In genomic region chr2:9709466-9709865, GRCm38 (mm10) we compare ENCODE assay signal across 26 mouse cellular contexts.
DNase-seq lines count a peak whose midpoint lies in the region; ATAC-seq and TF ChIP-seq lines count a peak whose summit lies in the region.
"Had no signal": no experiment of that assay in that cellular context is flagged by ENCODE, and none has a peak within 500 bp of the region (broad histone marks: within the 10 kb centered on the region; RNA-seq: fewer than 3 reads in every experiment).

No protein-coding gene starts in this region.

- no peaks in the 10 kb centered on the region for H3K36me3 ChIP-seq in liver, postnatal 0 days (replicated peaks; ENCODE audit: insufficient read depth, low read length)
- H3K36me3 ChIP-seq in lung, postnatal 0 days (ENCODE audit: insufficient read depth, low read length), result no peaks in the 10 kb centered on the region
- H3K36me3 ChIP-seq: embryonic facial prominence, embryonic 13.5 days; embryonic facial prominence, embryonic 15.5 days; forebrain, embryonic 10.5 days; forebrain, embryonic 15.5 days; G1E had no signal

- no peak overlapping the region for H3K9ac ChIP-seq in liver, postnatal 0 days (replicated peaks)
- no peak overlapping the region for H3K9ac ChIP-seq in lung, postnatal 0 days (replicated peaks; ENCODE audit: low read depth)
- H3K9ac ChIP-seq: embryonic facial prominence, embryonic 13.5 days; embryonic facial prominence, embryonic 15.5 days; forebrain, embryonic 13.5 days; forebrain, embryonic 15.5 days; forebrain, postnatal 0 days had no signal

- H3K4me3 ChIP-seq in liver, postnatal 0 days (ENCODE audit: low read depth, low read length), result no peak overlapping the region
- H3K4me3 ChIP-seq in lung, postnatal 0 days (ENCODE audit: low read depth, low read length), result no peak overlapping the region
- H3K4me3 ChIP-seq: embryonic facial prominence, embryonic 13.5 days; embryonic facial prominence, embryonic 15.5 days; erythroblast, embryonic 14.5 days; forebrain, embryonic 10.5 days; forebrain, embryonic 13.5 days; forebrain, embryonic 15.5 days had no signal

- H3K9me3 ChIP-seq in liver, postnatal 0 days (ENCODE audit: low read length), result no peaks in the 10 kb centered on the region
- no peaks in the 10 kb centered on the region for H3K9me3 ChIP-seq in lung, postnatal 0 days (ENCODE audit: low read length)
- H3K9me3 ChIP-seq: embryonic facial prominence, embryonic 13.5 days; embryonic facial prominence, embryonic 15.5 days; forebrain, embryonic 10.5 days; forebrain, embryonic 13.5 days; forebrain, embryonic 15.5 days; G1E had no signal

- H3K27ac ChIP-seq in liver, postnatal 0 days (ENCODE audit: low read depth), result no peak overlapping the region
- H3K27ac ChIP-seq in lung, postnatal 0 days (ENCODE audit: low read length), result no peak overlapping the region
- H3K27ac ChIP-seq: embryonic facial prominence, embryonic 13.5 days; embryonic facial prominence, embryonic 15.5 days; forebrain, embryonic 10.5 days; forebrain, embryonic 13.5 days; forebrain, embryonic 15.5 days had no signal

- TF ChIP-seq CTCF in liver, postnatal 0 days (IDR thresholded peaks at IDR 0.05; ENCODE audit: low read depth), result no peak
- no peak for TF ChIP-seq CTCF in lung, postnatal 0 days (IDR thresholded peaks at IDR 0.05)

- no peak for ATAC-seq in liver, postnatal 0 days
- ATAC-seq in lung, postnatal 0 days, result no peak
- ATAC-seq: activated CD4-positive, CD25-positive, alpha-beta regulatory T cell, adult 4 months; CD4-positive, CD25-positive, alpha-beta regulatory T cell, adult 4 months; forebrain, embryonic 13.5 days; forebrain, embryonic 15.5 days; forebrain, postnatal 0 days; Patski had no signal

- no peak for TF ChIP-seq EP300 in liver, postnatal 0 days (IDR thresholded peaks at IDR 0.05; ENCODE audit: low read depth)
- no peak for TF ChIP-seq EP300 in lung, postnatal 0 days (IDR thresholded peaks at IDR 0.05)

- no peak overlapping the region for H3K4me2 ChIP-seq in liver, postnatal 0 days (ENCODE audit: low read depth, low read length)
- no peak overlapping the region for H3K4me2 ChIP-seq in lung, postnatal 0 days (replicated peaks; ENCODE audit: low read depth, low read length)
- H3K4me2 ChIP-seq: embryonic facial prominence, embryonic 13.5 days; embryonic facial prominence, embryonic 15.5 days; forebrain, embryonic 13.5 days; forebrain, embryonic 15.5 days had no signal

- H3K4me1 ChIP-seq in liver, postnatal 0 days (ENCODE audit: insufficient read depth), result no peaks in the 10 kb centered on the region
- H3K4me1 ChIP-seq in lung, postnatal 0 days (ENCODE audit: insufficient read depth, low read depth, low read length), result no peaks in the 10 kb centered on the region
- H3K4me1 ChIP-seq: embryonic facial prominence, embryonic 13.5 days; embryonic facial prominence, embryonic 15.5 days; forebrain, embryonic 10.5 days; forebrain, embryonic 13.5 days; forebrain, embryonic 15.5 days had no signal

- 73% methylated on average over 7 of the region's 7 CpGs for WGBS in liver, postnatal 0 days (ENCODE audit: insufficient replicate concordance)
- WGBS in lung, postnatal 0 days, result 77% methylated on average over 7 of the region's 7 CpGs

- no peaks in the 10 kb centered on the region for H3K27me3 ChIP-seq in liver, postnatal 0 days (ENCODE audit: insufficient read depth, low read length)
- no peaks in the 10 kb centered on the region for H3K27me3 ChIP-seq in lung, postnatal 0 days (replicated peaks; ENCODE audit: insufficient read depth, low read length)
- H3K27me3 ChIP-seq: CH12.LX; embryonic facial prominence, embryonic 13.5 days; embryonic facial prominence, embryonic 15.5 days; forebrain, embryonic 13.5 days; forebrain, embryonic 15.5 days had no signal

- DNase-seq in adrenal gland, adult (ENCODE audit: inconsistent age in 2 of 2, low spot score in 1 of 2), result peak; percentile 34 to 83
- no peak for DNase-seq in adrenal gland, postnatal 4 days (ENCODE audit: low spot score in 2 of 2)
- DNase-seq in adrenal gland, postnatal 10 days, result peak; percentile 50
- DNase-seq in adrenal gland, postnatal 25 days, result peak; percentile 9
- DNase-seq in liver, postnatal 0 days, result no peak
- no peak for DNase-seq in lung, postnatal 0 days (ENCODE audit: low spot score)
- DNase-seq in cerebellum, adult 11-12 months, result no peak
- DNase-seq: B cell, adult 2 months; cerebellum, adult 18-20 months; cerebellum, adult 8-10 months; cerebellum, adult 9-11 months; cerebellum, postnatal 14 days; cerebellum, postnatal 36 days; embryo, embryonic 11 days; forebrain, postnatal 0 days had no signal

Comparison
In these comparisons a context has a peak if more than half of its experiments do, and no peak if none do; other contexts are left out.
1. DNase-seq: peak in adrenal gland, adult (2 of 2), adrenal gland, postnatal 10 days (single experiment) and adrenal gland, postnatal 25 days (single experiment); none in adrenal gland, postnatal 4 days (0 of 2), liver, postnatal 0 days (single experiment), lung, postnatal 0 days (single experiment) and cerebellum, adult 11-12 months (single experiment).